Mouse (Mus musculus) heart, postnatal 25 days (tissue): ENCODE data around the gene Ptprt. TPM values are rescaled to one million over a fixed set of nuclear protein-coding genes. Genes with fewer than 3 reads are reported as not detected.
"Not testable (repeated sequence)": the region's sequence is repeated elsewhere in the genome, so short reads cannot be mapped to it uniquely, and the experiment has no call there.

Source experiments
- DNase-seq: peaks from one replicate; pipeline ENCODE4 v3.0.0; 2022; ENCODE audit warnings: low spot score
- intact Hi-C: fragments of 180-260 bp; cut with DNase I; formaldehyde crosslinking; loops from one replicate; pipeline ENCODE4 v1.15.1; 2025
- total RNA-seq, 2 experiments: library from RNA; stranded (reverse); gene quantifications; 2 replicates each; pipeline ENCODE4 v1.2.3; 2021

Ptprt gene
- total RNA-seq, 2 experiments from 2014 or later = 0.16 to 0.31 TPM

GRCm38 (mm10) chr2:161593391-161594152 is 1067.4 kb downstream of the Ptprt start:
- intact Hi-C loops = no loop called here
- DNase-seq = no peak

- intact Hi-C loops = no loop called here
- no peak for DNase-seq
Observed at GRCm38 (mm10) chr2:161574401-161574800, 1086.5 kb downstream of the Ptprt start.

- intact Hi-C loops = no loop called here
- no peak for DNase-seq
Observed at GRCm38 (mm10) chr2:161572201-161572600, 1088.7 kb downstream of the Ptprt start.

- DNase-seq = peak; percentile 40
- intact Hi-C loops = no loop called here
Observed at GRCm38 (mm10) chr2:161570236-161570995, 1090.5 kb downstream of the Ptprt start.

- peak; percentile 13 for DNase-seq
- intact Hi-C loops = no loop called here
Observed at GRCm38 (mm10) chr2:161561502-161561901, 1099.4 kb downstream of the Ptprt start.

- intact Hi-C loops = no loop called here
Observed at GRCm38 (mm10) chr2:161557874-161558273, 1103.1 kb downstream of the Ptprt start.

GRCm38 (mm10) chr2:161553651-161554050 is 1107.3 kb downstream of the Ptprt start:
- no peak for DNase-seq

More at GRCm38 (mm10) chr2:161557874-161558273, 1103.1 kb downstream of the Ptprt start:
- no peak for DNase-seq

GRCm38 (mm10) chr2:161552011-161552410 is 1108.9 kb downstream of the Ptprt start:
- no peak for DNase-seq
- intact Hi-C loops = no loop called here

More at GRCm38 (mm10) chr2:161553651-161554050, 1107.3 kb downstream of the Ptprt start:
- intact Hi-C loops = no loop called here

GRCm38 (mm10) chr2:161549577-161549976 is 1111.4 kb downstream of the Ptprt start:
- no peak for DNase-seq
- intact Hi-C loops = no loop called here

GRCm38 (mm10) chr2:161547318-161547717 is 1113.6 kb downstream of the Ptprt start:
- intact Hi-C loops = no loop called here
- DNase-seq = no peak

- DNase-seq = no peak
- intact Hi-C loops = no loop called here
Observed at GRCm38 (mm10) chr2:161545406-161545805, 1115.5 kb downstream of the Ptprt start.

- DNase-seq = no peak
- intact Hi-C loops = no loop called here
Observed at GRCm38 (mm10) chr2:161534151-161534550, 1126.8 kb downstream of the Ptprt start.

GRCm38 (mm10) chr2:161527192-161527591 is 1133.8 kb downstream of the Ptprt start:
- intact Hi-C loops = no loop called here

GRCm38 (mm10) chr2:161519671-161520070 is 1141.3 kb downstream of the Ptprt start:
- no peak for DNase-seq
- intact Hi-C loops = no loop called here

More at GRCm38 (mm10) chr2:161527192-161527591, 1133.8 kb downstream of the Ptprt start:
- DNase-seq = no peak

GRCm38 (mm10) chr2:161516921-161517320 is 1144.0 kb downstream of the Ptprt start:
- no peak for DNase-seq
- intact Hi-C loops = no loop called here

- no peak for DNase-seq
- intact Hi-C loops = no loop called here
Observed at GRCm38 (mm10) chr2:161513256-161513655, 1147.7 kb downstream of the Ptprt start.

GRCm38 (mm10) chr2:161511880-161512570 is 1148.9 kb downstream of the Ptprt start:
- DNase-seq, intact Hi-C loops: not testable (repeated sequence)

- intact Hi-C loops = no loop called here
- DNase-seq = no peak
Observed at GRCm38 (mm10) chr2:161511101-161511759, 1149.7 kb downstream of the Ptprt start.

GRCm38 (mm10) chr2:161499097-161499899 is 1161.6 kb downstream of the Ptprt start:
- DNase-seq = no peak
- intact Hi-C loops = no loop called here
